Mouse (Mus musculus): Measurements from ENCODE around the gene H1foo. TPM values are rescaled to one million over a fixed set of nuclear protein-coding genes. Genes with fewer than 3 reads are reported as not detected.

Gene H1foo
- polyA plus RNA-seq (2012; rRNA removed) = 0.07 TPM in 1 of 2 replicates, not detected in the other

GRCm38 (mm10) chr6:115944638-115945037, at the start of gene H1foo:
TSS of gene H1foo (plus strand) at chr6:115944938.

GRCm38 (mm10) chr6:115931639-115932038, 13.1 kb upstream of the H1foo start, which contains the start of gene Rho:
TSS of gene Rho (plus strand) at chr6:115931748.

GRCm38 (mm10) chr6:115994877-115995520, 50.3 kb downstream of the H1foo start, which contains the start of gene Plxnd1:
TSS of gene Plxnd1 (minus strand) at chr6:115995005.

Other genes with a start within 250 kb of the H1foo start
- 2.3 and 2.9 TPM in 2 replicates for gene Tmem40, start 182.5 kb upstream of the H1foo start, polyA plus RNA-seq (2012; rRNA removed)
- 41.4 and 51.1 TPM in 2 replicates for gene Cand2, start 170.4 kb upstream of the H1foo start, polyA plus RNA-seq (2012; rRNA removed)
- gene Rpl32, start 136.2 kb upstream of the H1foo start, polyA plus RNA-seq (2012; rRNA removed) = 1,142 and 2,805 TPM in 2 replicates
- 2.0 and 2.4 TPM in 2 replicates for gene Efcab12, start 106.5 kb upstream of the H1foo start, polyA plus RNA-seq (2012; rRNA removed)
- 22.2 and 22.8 TPM in 2 replicates for gene Mbd4, start 91.6 kb upstream of the H1foo start, polyA plus RNA-seq (2012; rRNA removed)
- 17.6 and 20.0 TPM in 2 replicates for gene Ift122, start 91.5 kb upstream of the H1foo start, polyA plus RNA-seq (2012; rRNA removed)
- 0.41 and 1.0 TPM in 2 replicates for gene Rho, start 13.2 kb upstream of the H1foo start, polyA plus RNA-seq (2012; rRNA removed)
- 19.0 and 46.7 TPM in 2 replicates for gene Plxnd1, start 50.1 kb downstream of the H1foo start, polyA plus RNA-seq (2012; rRNA removed)
- 27.2 and 30.6 TPM in 2 replicates for gene Tmcc1, start 248.5 kb downstream of the H1foo start, polyA plus RNA-seq (2012; rRNA removed)